Mouse (Mus musculus) monocyte, adult 5-6 weeks (primary cell): ENCODE measurements around the gene Atp11c. TPM values are rescaled to one million over a fixed set of nuclear protein-coding genes. Genes with fewer than 3 reads are reported as not detected.

Experiments used
- ATAC-seq: fragments of 153-309, 156-312 bp; replicated peaks from 2 replicates; pipeline ENCODE4 v1.8.0; 2017; ENCODE audit warnings: mild to moderate bottlenecking; ENCODE audit not compliant: low TSS enrichment, insufficient number of reproducible peaks, severe bottlenecking, poor library complexity, low FRiP score
- total RNA-seq: library from RNA; stranded (forward); fragments of 200-1000, 200-491, 200-594 nt; gene quantifications from 3 replicates; pipeline ENCODE4 v1.2.3, GENCODE M21; 2017

Gene Atp11c
- total RNA-seq, 1 experiment from 2014 or later: 38.2 TPM

- ATAC-seq: no peak
These were observed 188.5 kb downstream of the Atp11c start for GRCm38 (mm10) chrX:60403764-60404667.

GRCm38 (mm10) chrX:60403062-60403763, 189.3 kb downstream of the Atp11c start:
- ATAC-seq: no peak

GRCm38 (mm10) chrX:60394292-60394691, 198.2 kb downstream of the Atp11c start:
- no peak for ATAC-seq

- no peak for ATAC-seq
These were observed 205.6 kb downstream of the Atp11c start for GRCm38 (mm10) chrX:60386852-60387251.

- no peak for ATAC-seq
These were observed 210.8 kb downstream of the Atp11c start for GRCm38 (mm10) chrX:60381711-60382110.

GRCm38 (mm10) chrX:60380386-60380785, 212.1 kb downstream of the Atp11c start:
- ATAC-seq: no peak

GRCm38 (mm10) chrX:60348741-60349140, 243.8 kb downstream of the Atp11c start:
- ATAC-seq: no peak

- ATAC-seq: no peak
These were observed 247.1 kb downstream of the Atp11c start for GRCm38 (mm10) chrX:60345447-60345846.

GRCm38 (mm10) chrX:60344991-60345390, 247.5 kb downstream of the Atp11c start:
- no peak for ATAC-seq

GRCm38 (mm10) chrX:60329735-60330134, 262.8 kb downstream of the Atp11c start:
- ATAC-seq: no peak

GRCm38 (mm10) chrX:60321321-60321720, 271.2 kb downstream of the Atp11c start:
- no peak for ATAC-seq

GRCm38 (mm10) chrX:60317661-60318060, 274.8 kb downstream of the Atp11c start:
- no peak for ATAC-seq

- no peak for ATAC-seq
These were observed 300.2 kb downstream of the Atp11c start for GRCm38 (mm10) chrX:60292335-60292734.

GRCm38 (mm10) chrX:60255346-60255745, 337.2 kb downstream of the Atp11c start:
- ATAC-seq: no peak

GRCm38 (mm10) chrX:60187726-60188125, 404.8 kb downstream of the Atp11c start:
- no peak for ATAC-seq

GRCm38 (mm10) chrX:60182611-60183010, 409.9 kb downstream of the Atp11c start:
- no peak for ATAC-seq

GRCm38 (mm10) chrX:60178744-60179458, 413.6 kb downstream of the Atp11c start, which contains the start of gene Mcf2:
TSS of gene Mcf2 (minus strand) at chrX:60179089.
- ATAC-seq: no peak

GRCm38 (mm10) chrX:60178025-60178743, 414.3 kb downstream of the Atp11c start:
- no peak for ATAC-seq
